Mouse (Mus musculus): Measurements from ENCODE around the gene Gpc5.

Gene Gpc5

GRCm38 (mm10) chr14:115831219-115831755 is 739.3 kb downstream of the Gpc5 start:
- DNase-seq (ENCODE audit: inconsistent ontology term): peak; percentile 43

GRCm38 (mm10) chr14:115831854-115832625 is 740.0 kb downstream of the Gpc5 start:
- DNase-seq (ENCODE audit: inconsistent ontology term): no peak

GRCm38 (mm10) chr14:115843783-115844182 is 751.8 kb downstream of the Gpc5 start:
- no peak for DNase-seq (ENCODE audit: inconsistent ontology term)

DNA sequence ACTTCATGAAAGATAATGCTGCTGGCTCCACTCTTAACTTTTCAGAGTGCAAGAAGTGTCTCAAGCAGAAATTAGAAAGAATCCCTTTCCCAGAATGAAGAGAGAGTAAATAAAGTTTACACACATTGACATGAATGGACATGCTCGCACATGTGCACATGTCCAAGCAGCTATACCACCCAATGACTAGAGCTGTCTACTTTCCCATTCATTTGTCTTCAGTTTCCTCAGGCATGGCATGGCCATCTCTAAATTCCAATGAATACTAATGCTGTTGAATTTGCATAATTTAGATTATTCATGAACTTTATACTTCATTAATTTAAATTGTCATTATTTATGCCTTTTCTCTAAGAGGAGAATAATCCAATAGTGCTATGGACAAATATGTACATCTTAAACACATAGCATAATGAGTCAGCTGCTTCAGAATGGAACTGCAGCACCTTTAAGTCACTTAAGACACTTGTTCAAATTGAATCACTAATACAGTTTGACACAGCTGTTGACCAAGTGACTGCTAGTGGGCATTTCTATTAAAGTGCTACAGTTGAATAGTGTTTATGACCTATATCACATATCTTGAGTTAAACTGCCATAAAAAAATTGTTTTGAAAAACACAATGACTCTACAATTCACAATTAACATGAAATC is 752.9 kb downstream of the Gpc5 start:
- DNase-seq (ENCODE audit: inconsistent ontology term): no peak

- no peak for DNase-seq (ENCODE audit: inconsistent ontology term)
Measured at GRCm38 (mm10) chr14:115869127-115869526, 777.1 kb downstream of the Gpc5 start.

GRCm38 (mm10) chr14:115976062-115976461 is 884.0 kb downstream of the Gpc5 start:
- DNase-seq (ENCODE audit: inconsistent ontology term): no peak

DNA sequence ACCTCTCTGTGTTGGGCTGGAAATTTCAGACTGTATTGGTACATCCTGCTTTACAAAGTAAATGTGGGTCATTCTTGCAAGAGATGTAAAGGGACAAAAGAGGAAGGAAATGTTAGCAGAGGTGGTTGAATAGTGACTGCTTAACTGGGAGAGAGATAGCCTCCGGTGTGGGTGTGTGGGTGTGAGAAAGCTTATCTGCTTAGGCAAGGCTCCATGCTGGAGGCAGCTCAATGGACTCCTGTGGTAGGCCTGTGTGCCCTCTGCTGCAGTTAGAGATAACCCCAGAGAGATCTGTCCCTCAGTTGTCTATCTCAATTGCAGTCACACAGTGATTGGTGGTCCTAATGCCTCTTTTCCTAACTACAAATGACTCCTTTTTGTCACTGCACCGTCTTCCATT is 887.2 kb downstream of the Gpc5 start:
- no peak for DNase-seq (ENCODE audit: inconsistent ontology term)

DNA sequence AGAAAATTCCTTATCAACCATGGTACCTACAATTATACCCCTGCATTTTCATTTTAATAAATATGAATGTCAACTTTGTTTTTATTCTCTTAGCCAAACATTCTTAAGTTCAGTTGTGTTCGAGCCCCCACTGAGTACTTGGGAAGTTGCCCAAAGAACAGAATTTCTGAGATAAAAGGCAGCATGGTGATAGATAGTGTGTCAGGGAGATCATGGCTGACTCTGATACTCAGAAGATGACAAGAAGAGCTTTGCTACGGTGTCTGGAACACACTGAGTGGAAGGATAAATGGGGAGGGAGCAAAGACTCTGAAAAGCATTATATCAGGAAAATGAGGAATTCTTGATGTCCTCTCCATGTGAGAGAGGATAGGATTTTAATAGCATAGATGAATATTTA is 898.7 kb downstream of the Gpc5 start:
- no peak for DNase-seq (ENCODE audit: inconsistent ontology term)

DNA sequence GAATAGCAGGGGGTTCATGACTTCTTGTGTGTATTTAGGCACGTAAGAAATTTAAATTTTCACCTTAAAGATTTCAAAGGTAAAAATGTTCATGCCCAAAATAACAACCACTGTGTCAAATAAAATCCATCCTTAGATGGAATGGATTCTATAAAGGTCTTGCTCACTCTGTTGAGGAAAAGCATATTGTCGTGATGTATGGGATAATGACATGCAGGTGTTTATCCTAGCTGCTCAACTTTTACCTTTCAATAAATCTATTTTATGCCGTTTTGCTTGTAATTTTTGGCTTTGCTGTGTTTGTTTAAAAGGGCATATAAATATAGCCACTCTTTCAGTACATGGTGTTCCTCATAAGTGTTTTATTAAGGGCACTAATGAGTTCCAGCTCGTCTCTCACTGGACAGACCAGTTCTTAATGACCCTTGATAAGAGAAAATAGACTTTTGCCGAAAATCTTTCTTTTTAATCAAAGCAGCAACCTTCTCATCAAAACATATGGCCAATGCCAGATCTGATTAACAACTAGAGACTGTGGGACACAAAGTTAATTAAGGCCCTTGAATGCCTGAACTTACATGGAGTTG is 901.6 kb downstream of the Gpc5 start:
- no peak for DNase-seq (ENCODE audit: inconsistent ontology term)

- no peak for DNase-seq (ENCODE audit: inconsistent ontology term)
Measured at GRCm38 (mm10) chr14:115998931-115999330, 906.9 kb downstream of the Gpc5 start.

GRCm38 (mm10) chr14:116087010-116087409 is 995.0 kb downstream of the Gpc5 start:
- DNase-seq (ENCODE audit: inconsistent ontology term): no peak

DNA sequence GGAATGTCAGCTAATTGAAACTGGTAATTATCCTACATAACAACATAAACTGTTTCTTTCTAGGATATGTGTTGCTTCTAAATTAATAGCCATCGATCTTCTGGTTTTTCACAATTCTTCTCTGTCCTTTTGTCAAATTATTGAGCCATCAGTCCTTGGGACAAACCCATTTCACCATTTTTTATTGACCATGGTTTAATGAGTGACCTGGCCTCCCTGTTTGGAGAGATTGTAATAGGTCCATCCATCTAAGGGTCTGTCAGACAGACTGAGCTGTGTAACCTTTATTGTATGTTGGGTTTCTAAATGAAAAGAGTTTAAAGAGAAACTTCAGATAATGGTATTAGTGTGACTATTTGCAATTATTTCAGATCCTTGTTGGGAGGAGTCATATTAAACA is 1035.9 kb downstream of the Gpc5 start:
- no peak for DNase-seq (ENCODE audit: inconsistent ontology term)

- peak; percentile 14 for DNase-seq (ENCODE audit: inconsistent ontology term)
Measured at GRCm38 (mm10) chr14:116137330-116137729, 1045.3 kb downstream of the Gpc5 start.

DNA sequence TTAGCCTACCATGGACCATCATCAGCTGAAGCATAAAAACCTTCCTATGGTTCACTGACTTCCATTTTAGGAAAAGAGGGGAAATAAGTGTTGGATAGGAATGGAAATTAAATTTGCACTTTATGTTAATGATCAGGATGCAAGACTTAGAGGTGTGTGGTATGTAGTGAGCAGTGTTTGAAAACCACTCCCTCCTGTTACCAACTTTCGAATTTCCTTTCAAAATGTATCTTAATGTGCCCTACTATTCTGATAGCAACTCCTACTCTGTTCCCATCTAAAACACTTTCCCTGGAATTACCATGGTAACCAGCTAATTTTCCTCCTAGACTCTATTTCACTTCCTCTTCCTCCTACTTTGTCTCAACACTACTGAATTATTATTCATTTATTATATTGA is 1045.8 kb downstream of the Gpc5 start:
- DNase-seq (ENCODE audit: inconsistent ontology term): peak; percentile 1

- DNase-seq (ENCODE audit: inconsistent ontology term): peak; percentile 2
Measured at GRCm38 (mm10) chr14:116162586-116162985, 1070.6 kb downstream of the Gpc5 start.

DNA sequence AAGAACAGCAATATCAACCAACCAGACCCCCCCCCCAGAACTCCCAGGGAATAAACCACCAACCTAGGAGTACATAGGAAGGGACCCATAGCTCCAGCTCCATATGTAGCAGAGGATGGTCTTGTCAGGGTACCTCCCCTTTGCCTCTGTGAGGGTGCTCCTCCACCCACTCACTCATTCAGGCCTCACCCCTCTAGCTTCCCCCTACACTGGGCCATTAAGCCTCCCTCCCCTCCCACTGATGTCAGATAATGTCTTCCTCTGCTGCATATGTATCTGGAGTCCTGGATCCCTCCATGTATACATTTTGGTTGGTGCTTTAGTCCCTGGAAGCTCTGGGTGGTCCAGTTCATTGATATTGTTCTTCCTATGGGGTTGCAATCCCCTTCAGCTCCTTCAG is 1075.4 kb downstream of the Gpc5 start:
- no peak for DNase-seq (ENCODE audit: inconsistent ontology term)

DNA sequence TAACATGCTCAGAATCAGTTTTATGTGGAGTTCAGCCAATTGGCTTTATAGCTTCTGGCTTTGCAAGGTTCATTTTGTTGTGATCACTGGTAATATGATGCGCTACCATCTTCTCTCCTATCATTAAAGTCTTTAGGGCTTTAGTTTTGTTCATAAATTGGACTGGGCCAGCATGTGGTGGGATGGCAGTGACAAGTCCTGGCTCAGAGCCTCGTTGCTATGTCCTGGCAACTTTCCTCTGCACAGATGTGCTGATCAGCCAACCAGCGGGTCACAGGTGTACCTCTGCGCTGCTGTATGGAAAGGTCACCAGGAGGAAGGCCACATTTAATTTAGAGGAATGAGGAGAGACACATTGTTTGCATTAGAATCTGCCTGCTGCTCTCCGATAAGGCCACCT is 1077.1 kb downstream of the Gpc5 start:
- DNase-seq (ENCODE audit: inconsistent ontology term): no peak

DNA sequence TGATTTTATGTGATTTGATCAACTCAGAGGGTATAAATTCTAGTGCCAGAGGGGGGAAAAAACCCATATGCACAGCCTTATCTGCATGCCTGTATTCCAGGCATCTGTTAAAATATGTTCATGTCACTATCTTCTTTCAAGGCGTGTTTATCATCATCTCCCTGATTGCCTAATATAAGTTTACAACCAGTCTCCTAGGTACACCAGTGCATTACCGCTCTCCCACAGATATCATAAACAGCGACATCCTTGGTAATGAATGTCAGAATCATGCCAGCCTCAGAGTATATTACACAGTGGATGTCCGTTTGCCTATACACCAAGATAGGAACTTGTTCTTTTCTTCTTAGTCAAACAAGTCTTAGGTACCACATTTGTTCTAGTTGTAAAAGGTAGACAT is 1095.0 kb downstream of the Gpc5 start:
- DNase-seq (ENCODE audit: inconsistent ontology term): no peak

- peak; percentile 60 for DNase-seq (ENCODE audit: inconsistent ontology term)
Measured at GRCm38 (mm10) chr14:116206977-116207376, 1115.0 kb downstream of the Gpc5 start.

DNA sequence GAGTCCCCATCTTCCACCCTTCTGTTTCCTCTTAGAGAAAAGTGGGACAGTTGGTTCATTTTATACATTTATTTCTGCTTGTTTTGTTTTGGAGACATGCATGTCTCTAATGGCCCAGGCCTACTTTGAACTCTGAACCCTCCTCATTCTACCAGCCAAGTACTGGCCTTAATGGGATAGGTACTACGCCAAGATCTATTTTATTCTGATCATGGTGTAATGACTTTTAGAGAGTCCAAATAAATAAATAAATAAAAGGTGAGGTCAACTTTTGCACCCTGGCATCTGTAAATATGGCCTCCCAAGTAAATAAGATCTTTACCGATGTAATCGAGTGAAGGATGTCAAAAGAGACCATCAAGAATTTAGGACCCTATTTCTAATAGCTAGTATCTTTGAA is 1116.6 kb downstream of the Gpc5 start:
- DNase-seq (ENCODE audit: inconsistent ontology term): no peak

DNA sequence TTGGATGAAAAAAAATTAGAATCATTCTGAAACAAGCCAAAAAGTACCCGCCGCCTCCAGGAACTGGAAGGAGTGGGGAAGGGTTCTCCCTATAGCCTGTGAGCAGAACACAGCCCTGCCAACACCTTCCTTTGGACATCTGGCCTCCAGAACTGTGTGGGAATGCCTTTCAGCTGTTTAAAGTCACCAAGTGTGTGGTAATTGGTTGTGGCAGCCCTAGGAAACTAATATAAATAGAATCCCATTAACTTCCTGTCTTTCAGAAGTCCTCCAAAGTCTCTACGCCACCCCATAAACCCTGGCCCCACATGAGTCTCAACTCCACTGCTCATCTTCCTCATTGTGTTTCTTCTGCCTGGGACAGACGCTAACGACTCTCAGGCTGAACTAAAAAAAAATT is 1117.0 kb downstream of the Gpc5 start:
- DNase-seq (ENCODE audit: inconsistent ontology term): peak; percentile 71

GRCm38 (mm10) chr14:116210304-116210703 is 1118.3 kb downstream of the Gpc5 start:
- DNase-seq (ENCODE audit: inconsistent ontology term): no peak

GRCm38 (mm10) chr14:116212029-116212428 is 1120.0 kb downstream of the Gpc5 start:
- DNase-seq (ENCODE audit: inconsistent ontology term): no peak
